7 mouse cellular contexts compared by ENCODE assay signal in the genomic region with DNA sequence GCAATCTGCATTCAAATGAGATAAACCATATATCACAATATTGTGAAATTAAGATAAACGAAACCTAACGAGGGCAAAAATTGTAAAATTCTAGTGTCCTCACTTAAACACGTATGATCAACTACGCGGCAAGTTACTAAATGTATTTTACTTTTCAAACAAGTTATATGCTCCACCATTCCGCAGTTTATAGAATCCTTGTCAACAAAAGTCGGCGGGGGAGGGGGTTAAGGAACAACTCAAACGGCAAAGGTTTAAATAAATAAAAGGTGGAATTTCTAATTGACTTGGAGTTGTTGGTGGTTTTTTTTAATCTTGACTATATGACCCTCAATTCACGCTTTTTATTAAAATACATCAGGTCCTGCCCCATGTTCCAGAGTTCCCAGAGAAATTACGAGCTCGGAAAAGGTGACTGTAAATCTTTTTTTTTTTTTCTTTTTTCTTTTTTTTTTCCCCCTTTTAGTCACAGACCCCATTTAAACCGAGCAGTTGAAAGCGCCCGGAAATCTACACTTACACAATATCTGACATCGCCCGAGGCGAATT. TPM values are rescaled to one million over a fixed set of nuclear protein-coding genes. Genes with fewer than 3 reads are reported as not detected.
DNase-seq lines count a peak whose midpoint lies in the region; ATAC-seq and TF ChIP-seq lines count a peak whose summit lies in the region.

No protein-coding gene starts in this region.

- H3K4me1 ChIP-seq in lung, adult 2 months (ENCODE audit: control insufficient read depth, insufficient read depth, low read length), result peaks cover 5% of the 10 kb centered on the region; the same call in 1 of the 2 replicates
- peaks cover 2% of the 10 kb centered on the region; the same call in 1 of the 2 replicates for H3K4me1 ChIP-seq in brown adipose tissue, adult 24 weeks (ENCODE audit: control insufficient read depth, insufficient read depth, insufficient read length, low read length)
- H3K4me1 ChIP-seq in hindbrain, embryonic 11.5 days (replicated peaks; ENCODE audit: control insufficient read depth, insufficient read depth, low read length), result no peaks in the 10 kb centered on the region
- H3K4me1 ChIP-seq in midbrain, embryonic 14.5 days (ENCODE audit: control insufficient read depth, insufficient read depth, low read length), result peaks cover 7% of the 10 kb centered on the region

- 3% methylated on average over 18 of the region's 18 CpGs for whole genome bisulfite sequencing in lung, adult 2 months
- WGBS in hindbrain, embryonic 11.5 days, result 6% methylated on average over 18 of the region's 18 CpGs
- 8% methylated on average over 18 of the region's 18 CpGs for WGBS in midbrain, embryonic 14.5 days

- H3K9me3 ChIP-seq in hindbrain, embryonic 11.5 days (ENCODE audit: control insufficient read depth, low read length), result no peaks in the 10 kb centered on the region
- H3K9me3 ChIP-seq in midbrain, embryonic 14.5 days (ENCODE audit: control insufficient read depth, low read length), result no peaks in the 10 kb centered on the region

- DNase-seq in lung, adult 2 months, result no peak
- no peak for DNase-seq in lung, postnatal 4 days
- peak; percentile 35 for DNase-seq in hindbrain, embryonic 11.5 days (ENCODE audit: low spot score)
- peak; percentile 18 for DNase-seq in midbrain, embryonic 14.5 days
- DNase-seq in urinary bladder, postnatal 14 days (ENCODE audit: low spot score), result no peak
- no peak for DNase-seq in layer of hippocampus, postnatal 10 days (ENCODE audit: low spot score in 2 of 2)

- H3K27ac ChIP-seq in brown adipose tissue, adult 24 weeks (replicated peaks; ENCODE audit: low read depth, low read length), result peak overlapping the region; percentile 99
- no peak overlapping the region; the same call in 1 of the 2 replicates for H3K27ac ChIP-seq in hindbrain, embryonic 11.5 days (ENCODE audit: low read depth, low read length)
- peak overlapping the region; percentile 90; the same call in 1 of the 2 replicates for H3K27ac ChIP-seq in midbrain, embryonic 14.5 days (replicated peaks; ENCODE audit: low read depth, low read length)

- H3K4me2 ChIP-seq in hindbrain, embryonic 11.5 days (replicated peaks; ENCODE audit: low read depth, low read length), result peak overlapping the region; percentile 66
- peak overlapping the region; percentile 74 for H3K4me2 ChIP-seq in midbrain, embryonic 14.5 days (ENCODE audit: low read length)

- 0 out of 2 replicates have a peak, but pooled peaks have one; percentile 7 for ATAC-seq in hindbrain, embryonic 11.5 days (ENCODE audit: low FRiP score)
- ATAC-seq in midbrain, embryonic 14.5 days (ENCODE audit: low FRiP score, low TSS enrichment), result no peak

- H3K27me3 ChIP-seq in hindbrain, embryonic 11.5 days (ENCODE audit: control insufficient read depth, insufficient read depth, low read length), result no peaks in the 10 kb centered on the region
- no peaks in the 10 kb centered on the region for H3K27me3 ChIP-seq in midbrain, embryonic 14.5 days (ENCODE audit: control insufficient read depth, insufficient read depth, low read length)

- TF ChIP-seq POLR2A in lung, adult 2 months (IDR thresholded peaks at IDR 0.05; ENCODE audit: borderline replicate concordance, extremely low read depth, low read depth, low read length), result no peak

- peak overlapping the region; percentile 79; the same call in 1 of the 2 replicates for H3K9ac ChIP-seq in hindbrain, embryonic 11.5 days (ENCODE audit: low read depth, low read length)
- H3K9ac ChIP-seq in midbrain, embryonic 14.5 days (replicated peaks; ENCODE audit: low read length), result peak overlapping the region; percentile 91

- H3K36me3 ChIP-seq in hindbrain, embryonic 11.5 days (ENCODE audit: control insufficient read depth, insufficient read depth, low read length), result no peaks in the 10 kb centered on the region
- no peaks in the 10 kb centered on the region for H3K36me3 ChIP-seq in midbrain, embryonic 14.5 days (ENCODE audit: control insufficient read depth, insufficient read depth, low read length)

- peak overlapping the region; percentile 96 for H3K4me3 ChIP-seq in lung, adult 2 months (replicated peaks; ENCODE audit: extremely low read depth, low read depth, low read length)
- H3K4me3 ChIP-seq in brown adipose tissue, adult 24 weeks (ENCODE audit: insufficient read depth, low read depth, low read length), result peak overlapping the region; percentile 99
- peak overlapping the region; percentile 84 for H3K4me3 ChIP-seq in hindbrain, embryonic 11.5 days (ENCODE audit: low read depth, low read length)
- peak overlapping the region; percentile 84 for H3K4me3 ChIP-seq in midbrain, embryonic 14.5 days (replicated peaks; ENCODE audit: low read depth, low read length)

- no peak for TF ChIP-seq CTCF in lung, adult 2 months (IDR thresholded peaks at IDR 0.05; ENCODE audit: insufficient read depth, low read length)

RNA-seq across cellular contexts. Expression of a gene that starts 1.1 kb away (rescaled TPM):
- polyA plus RNA-seq in lung, adult 2 months (2012; rRNA removed), result 30.3 and 40.5 TPM in 2 replicates
- polyA plus RNA-seq in brown adipose tissue, adult 24 weeks (2012; ENCODE audit: insufficient read depth, insufficient read length, missing spikeins), result 29.8 and 31.9 TPM in 2 replicates
- polyA plus RNA-seq in hindbrain, embryonic 11.5 days (2014; fragmentation: Nextera tagmentation; extraction: Ambion mirVana), result 39.7 and 40.2 TPM in 2 replicates
- 23.7 and 24.7 TPM in 2 replicates for polyA plus RNA-seq in midbrain, embryonic 14.5 days (2014; fragmentation: Nextera tagmentation; extraction: Ambion mirVana)
- 10 to 100 TPM; 24.3 to 25.3 TPM for total RNA-seq in layer of hippocampus, postnatal 10 days (2021)

RNA-seq across cellular contexts. Expression of a gene that starts 33.3 kb away (rescaled TPM):
- polyA plus RNA-seq in lung, adult 2 months (2012; rRNA removed), result 7.5 and 16.1 TPM in 2 replicates
- polyA plus RNA-seq in brown adipose tissue, adult 24 weeks (2012; ENCODE audit: insufficient read depth, insufficient read length, missing spikeins), result 251 and 343 TPM in 2 replicates
- polyA plus RNA-seq in hindbrain, embryonic 11.5 days (2014; fragmentation: Nextera tagmentation; extraction: Ambion mirVana), result 39.4 and 42.0 TPM in 2 replicates
- 30.5 and 31.7 TPM in 2 replicates for polyA plus RNA-seq in midbrain, embryonic 14.5 days (2014; fragmentation: Nextera tagmentation; extraction: Ambion mirVana)
- total RNA-seq in layer of hippocampus, postnatal 10 days (2021), result 10 to 100 TPM; 27.9 to 29.5 TPM

Comparison
In these comparisons a context has a peak if more than half of its experiments do, and no peak if none do; other contexts are left out.
1. DNase-seq: peak in hindbrain, embryonic 11.5 days (single experiment) and midbrain, embryonic 14.5 days (single experiment); none in lung, adult 2 months (single experiment), lung, postnatal 4 days (0 of 2), urinary bladder, postnatal 14 days (single experiment) and layer of hippocampus, postnatal 10 days (0 of 2).
2. Peak in every context shown above with its lines, with median percentiles within 50 percentile points of each other: H3K4me3 ChIP-seq.